Mouse (Mus musculus): ENCODE results near the gene Tnnc1. TPM values are rescaled to one million over a fixed set of nuclear protein-coding genes. Genes with fewer than 3 reads are reported as not detected.

The Tnnc1 gene
- polyA plus RNA-seq, 1 experiment, result 9.5 TPM

DNA sequence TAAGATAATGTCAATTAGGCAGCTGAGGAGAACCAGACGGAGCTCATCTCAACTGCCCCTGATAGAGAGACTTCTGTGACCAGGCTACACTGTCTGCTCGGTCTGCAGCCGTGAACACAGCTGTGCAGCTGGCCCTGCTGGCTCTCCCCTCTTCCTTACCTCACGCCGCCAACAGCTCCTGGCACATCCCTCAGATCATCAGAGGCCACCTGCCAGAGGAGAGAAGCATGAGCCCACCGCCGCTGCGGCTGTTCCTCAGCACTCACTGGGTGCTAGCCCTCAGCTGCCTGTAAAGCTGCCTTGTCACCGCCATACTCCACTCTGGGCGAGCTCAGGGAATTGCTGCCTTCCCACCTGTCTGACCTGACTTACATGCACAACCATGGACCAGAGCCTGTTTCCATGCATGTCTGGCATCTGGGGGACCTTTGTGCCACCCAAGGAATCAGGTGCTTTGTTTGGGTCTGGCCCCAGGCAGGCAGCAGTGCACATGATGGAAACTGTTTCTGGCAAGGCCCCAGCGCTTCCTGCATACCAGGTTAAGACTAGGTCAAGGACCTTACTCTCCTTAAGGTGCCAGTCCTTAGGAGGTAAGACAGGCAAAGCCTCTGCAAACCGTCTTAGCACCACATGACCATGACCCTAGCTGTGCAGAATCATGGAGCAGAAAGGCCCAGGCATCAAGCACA lies 28.3 kb upstream of the Tnnc1 start:
- Histone ChIP-seq H3K4me1 (ENCODE audit: control insufficient read depth, insufficient read depth, low read length) (no peaks in the 10 kb centered on the region), H3K9ac (ENCODE audit: low read depth, poor library complexity, severe bottlenecking) (no peak overlapping the region), H3K27ac (ENCODE audit: insufficient read depth, low read length) (no peak overlapping the region), H3K36me3 (ENCODE audit: control insufficient read depth, insufficient read depth, low read length, poor library complexity, severe bottlenecking) (peaks cover 26% of the 10 kb centered on the region), H3K9me3 (replicated peaks; ENCODE audit: control insufficient read depth, insufficient read depth, low read length, poor library complexity, severe bottlenecking) (no peaks in the 10 kb centered on the region), H3K4me3 (ENCODE audit: low read depth, low read length) (no peak overlapping the region), H3K27me3 (ENCODE audit: control insufficient read depth, insufficient read depth, low read length, poor library complexity, severe bottlenecking) (no peaks in the 10 kb centered on the region)
- TF ChIP-seq CTCF (IDR thresholded peaks at IDR 0.05; ENCODE audit: low read depth, low read length) (no peak), EP300 (IDR thresholded peaks at IDR 0.05; ENCODE audit: insufficient read depth, low read depth, low read length) (no peak), POLR2A (IDR thresholded peaks at IDR 0.05; ENCODE audit: insufficient read depth, low read length) (no peak)

- TF ChIP-seq CTCF (IDR thresholded peaks at IDR 0.05; ENCODE audit: low read depth, low read length), result no peak
- no peak for TF ChIP-seq POLR2A (IDR thresholded peaks at IDR 0.05; ENCODE audit: insufficient read depth, low read length)
- no peak for TF ChIP-seq EP300 (IDR thresholded peaks at IDR 0.05; ENCODE audit: insufficient read depth, low read depth, low read length)
- no peaks in the 10 kb centered on the region for H3K4me1 ChIP-seq (ENCODE audit: control insufficient read depth, insufficient read depth, low read length)
These were observed 26.6 kb upstream of the Tnnc1 start for GRCm38 (mm10) chr14:31181512-31181911.

GRCm38 (mm10) chr14:31182786-31183290 lies 25.3 kb upstream of the Tnnc1 start:
- no peaks in the 10 kb centered on the region for H3K27me3 ChIP-seq (ENCODE audit: control insufficient read depth, insufficient read depth, low read length, poor library complexity, severe bottlenecking)
- no peak overlapping the region for H3K4me3 ChIP-seq (ENCODE audit: low read depth, low read length)
- no peak overlapping the region for H3K27ac ChIP-seq (ENCODE audit: insufficient read depth, low read length)
- H3K9ac ChIP-seq (ENCODE audit: low read depth, poor library complexity, severe bottlenecking), result no peak overlapping the region
- H3K4me1 ChIP-seq (ENCODE audit: control insufficient read depth, insufficient read depth, low read length), result no peaks in the 10 kb centered on the region
- TF ChIP-seq CTCF (IDR thresholded peaks at IDR 0.05; ENCODE audit: low read depth, low read length) (no peak), POLR2A (IDR thresholded peaks at IDR 0.05; ENCODE audit: insufficient read depth, low read length) (no peak), EP300 (IDR thresholded peaks at IDR 0.05; ENCODE audit: insufficient read depth, low read depth, low read length) (no peak)
- no peaks in the 10 kb centered on the region for H3K9me3 ChIP-seq (replicated peaks; ENCODE audit: control insufficient read depth, insufficient read depth, low read length, poor library complexity, severe bottlenecking)
- H3K36me3 ChIP-seq (ENCODE audit: control insufficient read depth, insufficient read depth, low read length, poor library complexity, severe bottlenecking), result peaks cover 39% of the 10 kb centered on the region

More at GRCm38 (mm10) chr14:31181512-31181911, 26.6 kb upstream of the Tnnc1 start:
- H3K9ac ChIP-seq (ENCODE audit: low read depth, poor library complexity, severe bottlenecking), result no peak overlapping the region
- H3K27me3 ChIP-seq (ENCODE audit: control insufficient read depth, insufficient read depth, low read length, poor library complexity, severe bottlenecking), result no peaks in the 10 kb centered on the region
- no peaks in the 10 kb centered on the region for H3K9me3 ChIP-seq (replicated peaks; ENCODE audit: control insufficient read depth, insufficient read depth, low read length, poor library complexity, severe bottlenecking)
- no peak overlapping the region for H3K27ac ChIP-seq (ENCODE audit: insufficient read depth, low read length)
- H3K4me3 ChIP-seq (ENCODE audit: low read depth, low read length), result no peak overlapping the region
- peaks cover 32% of the 10 kb centered on the region for H3K36me3 ChIP-seq (ENCODE audit: control insufficient read depth, insufficient read depth, low read length, poor library complexity, severe bottlenecking)

GRCm38 (mm10) chr14:31183541-31183940 lies 24.6 kb upstream of the Tnnc1 start:
- no peak overlapping the region for H3K27ac ChIP-seq (ENCODE audit: insufficient read depth, low read length)
- no peak overlapping the region for H3K4me3 ChIP-seq (ENCODE audit: low read depth, low read length)
- no peaks in the 10 kb centered on the region for H3K9me3 ChIP-seq (replicated peaks; ENCODE audit: control insufficient read depth, insufficient read depth, low read length, poor library complexity, severe bottlenecking)
- H3K9ac ChIP-seq (ENCODE audit: low read depth, poor library complexity, severe bottlenecking), result no peak overlapping the region
- H3K36me3 ChIP-seq (ENCODE audit: control insufficient read depth, insufficient read depth, low read length, poor library complexity, severe bottlenecking), result peaks cover 43% of the 10 kb centered on the region
- H3K4me1 ChIP-seq (ENCODE audit: control insufficient read depth, insufficient read depth, low read length), result no peaks in the 10 kb centered on the region
- TF ChIP-seq EP300 (IDR thresholded peaks at IDR 0.05; ENCODE audit: insufficient read depth, low read depth, low read length), result no peak
- no peak for TF ChIP-seq CTCF (IDR thresholded peaks at IDR 0.05; ENCODE audit: low read depth, low read length)
- no peak for TF ChIP-seq POLR2A (IDR thresholded peaks at IDR 0.05; ENCODE audit: insufficient read depth, low read length)
- no peaks in the 10 kb centered on the region for H3K27me3 ChIP-seq (ENCODE audit: control insufficient read depth, insufficient read depth, low read length, poor library complexity, severe bottlenecking)

DNA sequence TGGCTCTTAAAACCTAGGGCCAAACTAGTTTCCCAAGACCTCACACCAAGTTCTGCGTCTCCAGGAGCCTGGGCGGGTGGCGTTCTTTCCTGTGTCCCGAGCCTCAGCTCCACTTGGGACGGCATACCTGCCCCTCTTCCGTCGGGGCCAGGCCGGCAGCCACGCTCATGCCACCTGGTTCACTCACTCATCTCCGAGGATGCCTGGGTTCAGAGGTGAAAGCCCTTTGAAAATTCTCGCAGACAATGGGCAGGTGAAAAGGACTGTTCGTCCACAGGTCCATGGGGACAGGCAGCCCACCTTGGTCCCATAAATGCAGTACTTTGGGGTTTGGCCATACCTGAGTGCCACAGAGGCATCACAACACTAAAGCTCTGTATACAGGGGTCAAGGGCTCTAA lies 23.9 kb upstream of the Tnnc1 start:
- Histone ChIP-seq H3K4me1 (ENCODE audit: control insufficient read depth, insufficient read depth, low read length) (no peaks in the 10 kb centered on the region), H3K27me3 (ENCODE audit: control insufficient read depth, insufficient read depth, low read length, poor library complexity, severe bottlenecking) (no peaks in the 10 kb centered on the region), H3K9ac (ENCODE audit: low read depth, poor library complexity, severe bottlenecking) (no peak overlapping the region), H3K27ac (ENCODE audit: insufficient read depth, low read length) (no peak overlapping the region), H3K4me3 (ENCODE audit: low read depth, low read length) (no peak overlapping the region), H3K36me3 (ENCODE audit: control insufficient read depth, insufficient read depth, low read length, poor library complexity, severe bottlenecking) (peaks cover 47% of the 10 kb centered on the region), H3K9me3 (replicated peaks; ENCODE audit: control insufficient read depth, insufficient read depth, low read length, poor library complexity, severe bottlenecking) (no peaks in the 10 kb centered on the region)
- TF ChIP-seq CTCF (IDR thresholded peaks at IDR 0.05; ENCODE audit: low read depth, low read length) (no peak), POLR2A (IDR thresholded peaks at IDR 0.05; ENCODE audit: insufficient read depth, low read length) (no peak), EP300 (IDR thresholded peaks at IDR 0.05; ENCODE audit: insufficient read depth, low read depth, low read length) (no peak)

- no peak overlapping the region for H3K4me3 ChIP-seq (ENCODE audit: low read depth, low read length)
- H3K27me3 ChIP-seq (ENCODE audit: control insufficient read depth, insufficient read depth, low read length, poor library complexity, severe bottlenecking), result no peaks in the 10 kb centered on the region
- H3K9ac ChIP-seq (ENCODE audit: low read depth, poor library complexity, severe bottlenecking), result no peak overlapping the region
- H3K9me3 ChIP-seq (replicated peaks; ENCODE audit: control insufficient read depth, insufficient read depth, low read length, poor library complexity, severe bottlenecking), result no peaks in the 10 kb centered on the region
- H3K27ac ChIP-seq (ENCODE audit: insufficient read depth, low read length), result no peak overlapping the region
- TF ChIP-seq CTCF (IDR thresholded peaks at IDR 0.05; ENCODE audit: low read depth, low read length) (no peak), POLR2A (IDR thresholded peaks at IDR 0.05; ENCODE audit: insufficient read depth, low read length) (no peak), EP300 (IDR thresholded peaks at IDR 0.05; ENCODE audit: insufficient read depth, low read depth, low read length) (no peak)
- peaks cover 67% of the 10 kb centered on the region for H3K36me3 ChIP-seq (ENCODE audit: control insufficient read depth, insufficient read depth, low read length, poor library complexity, severe bottlenecking)
- no peaks in the 10 kb centered on the region for H3K4me1 ChIP-seq (ENCODE audit: control insufficient read depth, insufficient read depth, low read length)
These were observed 21.5 kb upstream of the Tnnc1 start for GRCm38 (mm10) chr14:31186656-31187055.

All from ES-Bruce4 (cell line).